Mouse (Mus musculus): ENCODE data around the gene Agrp.
"Not testable (repeated sequence)": the region's sequence is repeated elsewhere in the genome, so short reads cannot be mapped to it uniquely, and the experiment has no call there.

The Agrp gene

GRCm38 (mm10) chr8:105598777-105599176 lies 38.4 kb downstream of the Agrp start:
- DNase-seq (ENCODE audit: low spot score) = no peak

DNA sequence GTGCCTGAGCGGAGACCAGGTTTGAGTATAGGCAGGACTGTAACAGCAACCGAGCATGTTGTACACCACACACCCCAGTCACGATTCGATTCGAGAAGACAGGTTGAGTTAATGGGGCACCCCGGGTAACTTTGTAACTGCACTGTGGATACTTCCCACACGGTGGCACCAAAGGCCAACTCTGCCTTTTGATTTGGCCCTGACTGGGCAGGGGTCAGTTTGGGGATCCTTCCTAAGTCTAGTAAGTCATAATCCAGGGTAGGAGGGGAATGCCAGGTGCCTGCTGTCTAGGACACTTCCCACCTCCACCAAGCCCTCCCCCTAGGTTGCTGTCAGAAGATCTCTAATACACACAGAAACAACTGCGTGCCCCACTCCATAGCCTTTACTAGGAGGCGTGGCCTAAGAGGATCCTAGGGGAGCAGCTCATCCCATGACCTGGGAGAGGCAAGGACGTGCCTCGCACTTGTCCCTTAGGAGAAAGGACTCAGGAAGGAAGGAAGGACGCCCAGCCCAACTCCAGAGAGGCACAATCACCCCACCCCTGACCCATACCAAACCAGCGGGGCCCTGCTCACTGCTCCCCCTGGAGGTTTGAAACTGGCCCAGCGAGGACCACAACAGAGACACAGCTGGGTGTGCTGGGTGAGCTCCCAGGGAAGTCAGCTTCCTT lies 40.7 kb downstream of the Agrp start:
- DNase-seq (ENCODE audit: low spot score) = no peak

- DNase-seq (ENCODE audit: low spot score) = no peak
Measured at GRCm38 (mm10) chr8:105594451-105595242, 42.5 kb downstream of the Agrp start.

DNA sequence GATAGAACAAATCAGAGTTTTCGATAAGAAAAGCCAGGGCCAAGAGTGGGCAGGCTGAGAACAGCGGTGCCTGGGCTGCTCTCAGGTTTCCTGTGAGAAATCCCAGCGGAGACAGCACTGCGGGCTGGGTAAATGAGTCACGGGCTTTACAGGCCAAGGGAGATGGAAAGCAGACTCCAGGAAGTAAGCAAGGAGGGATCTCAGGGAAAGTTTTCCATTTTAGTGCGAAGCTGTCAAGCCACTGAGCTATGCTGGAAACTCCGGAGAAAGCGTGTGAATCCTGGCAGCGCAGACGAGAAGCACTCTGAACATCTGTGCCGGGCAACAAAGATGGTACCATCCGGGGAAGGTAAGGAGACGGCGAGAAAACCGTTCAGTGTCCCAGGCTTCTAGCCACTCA lies 43.3 kb downstream of the Agrp start:
- DNase-seq (ENCODE audit: low spot score) = no peak

- no peak for DNase-seq (ENCODE audit: low spot score)
Measured at GRCm38 (mm10) chr8:105592431-105592830, 44.8 kb downstream of the Agrp start.

GRCm38 (mm10) chr8:105579719-105580118 lies 57.5 kb downstream of the Agrp start:
- no peak for DNase-seq (ENCODE audit: low spot score)

GRCm38 (mm10) chr8:105575538-105575937 lies 61.7 kb downstream of the Agrp start:
- no peak for DNase-seq (ENCODE audit: low spot score)

DNA sequence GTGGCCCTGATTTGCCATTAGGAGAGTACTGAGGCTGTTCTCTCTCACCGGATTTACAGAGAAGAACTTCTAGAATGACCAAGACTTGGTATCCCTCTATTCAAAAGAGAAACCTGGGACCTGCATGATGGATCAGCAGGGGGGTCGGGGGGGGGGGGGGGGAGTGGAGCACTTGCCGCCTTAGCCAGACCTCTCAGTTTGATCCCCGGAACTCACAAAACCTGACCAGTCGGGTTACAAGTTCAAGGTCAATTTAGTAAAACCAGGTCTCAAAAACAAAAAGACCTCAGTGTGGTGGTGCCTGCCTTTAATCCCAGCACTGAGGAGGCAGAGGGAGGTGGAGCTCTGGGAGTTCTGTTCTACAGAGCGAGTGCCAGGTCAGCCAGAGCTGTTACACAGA lies 62.5 kb downstream of the Agrp start:
- no peak for DNase-seq (ENCODE audit: low spot score)

GRCm38 (mm10) chr8:105573427-105573826 lies 63.8 kb downstream of the Agrp start:
- DNase-seq (ENCODE audit: low spot score) = peak; percentile 37

DNA sequence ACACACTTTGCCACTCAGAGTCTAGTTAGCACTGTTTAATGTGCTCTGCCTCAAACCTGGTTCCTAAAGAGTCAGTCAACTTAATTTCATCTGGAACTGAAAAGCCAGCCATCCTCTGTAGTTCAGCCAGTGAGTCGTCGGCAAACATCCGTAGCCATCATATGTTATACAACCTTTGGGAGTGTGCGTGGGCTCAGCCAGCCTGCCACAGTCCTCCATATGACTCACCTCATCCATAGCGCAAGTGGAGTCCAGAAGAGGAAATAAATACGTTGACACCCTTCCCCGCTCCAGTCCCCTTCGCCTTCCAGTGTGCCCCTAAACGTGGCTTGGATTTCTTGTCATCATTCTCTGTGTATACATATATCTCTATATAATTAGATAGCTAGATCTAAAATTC lies 65.4 kb downstream of the Agrp start:
- no peak for DNase-seq (ENCODE audit: low spot score)

GRCm38 (mm10) chr8:105566703-105567595 lies 70.2 kb downstream of the Agrp start:
- DNase-seq (ENCODE audit: low spot score) = no peak

DNA sequence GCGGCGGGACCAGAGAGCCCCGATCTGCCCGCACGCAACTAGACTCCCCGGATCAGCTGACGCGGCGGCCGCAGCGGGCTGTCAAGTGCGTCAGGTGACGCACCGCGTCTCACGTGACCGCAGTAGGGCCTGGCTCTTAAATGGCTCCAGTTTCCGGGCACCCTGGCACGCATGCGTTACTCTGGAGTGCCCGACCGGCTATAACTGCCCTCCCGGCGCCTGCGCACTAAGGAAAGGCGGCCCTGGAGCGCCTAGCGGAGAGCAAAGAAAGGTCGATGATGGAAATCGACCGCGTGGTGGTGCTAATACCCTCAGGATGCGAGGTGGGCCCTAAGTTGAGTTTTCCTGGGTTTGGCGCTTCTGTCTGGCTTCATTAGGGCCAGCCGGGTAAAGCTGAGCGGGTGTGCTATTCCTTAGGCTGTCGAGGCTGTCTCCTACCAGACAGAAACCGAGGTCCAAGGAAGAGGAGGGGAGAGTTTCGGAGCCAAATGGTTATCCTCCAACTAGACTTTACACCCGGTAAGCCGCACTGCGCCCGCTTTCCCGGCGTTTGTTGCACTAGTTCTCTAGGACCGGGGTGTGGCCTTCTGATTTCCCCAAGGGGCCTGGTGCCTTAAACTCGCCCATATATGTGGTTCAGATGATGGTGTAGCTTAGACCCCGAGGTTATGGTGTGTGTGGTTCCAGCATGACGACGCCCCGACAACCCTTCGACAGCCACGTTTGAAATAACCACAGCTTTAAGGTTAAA lies 71.1 kb downstream of the Agrp start, which contains the start of gene Atp6v0d1:
Gene Atp6v0d1, minus strand, starts transcription at position 96 of the 751 bp plus-strand sequence.
- peak; percentile 99 for DNase-seq (ENCODE audit: low spot score)

- peak; percentile 16 for DNase-seq (ENCODE audit: low spot score)
Measured at GRCm38 (mm10) chr8:105565401-105565881, 71.8 kb downstream of the Agrp start.

- DNase-seq (ENCODE audit: low spot score) = not testable (repeated sequence)
Measured at GRCm38 (mm10) chr8:105564573-105565229, 72.5 kb downstream of the Agrp start.

- no peak for DNase-seq (ENCODE audit: low spot score)
Measured at GRCm38 (mm10) chr8:105563871-105564270, 73.3 kb downstream of the Agrp start.

DNA sequence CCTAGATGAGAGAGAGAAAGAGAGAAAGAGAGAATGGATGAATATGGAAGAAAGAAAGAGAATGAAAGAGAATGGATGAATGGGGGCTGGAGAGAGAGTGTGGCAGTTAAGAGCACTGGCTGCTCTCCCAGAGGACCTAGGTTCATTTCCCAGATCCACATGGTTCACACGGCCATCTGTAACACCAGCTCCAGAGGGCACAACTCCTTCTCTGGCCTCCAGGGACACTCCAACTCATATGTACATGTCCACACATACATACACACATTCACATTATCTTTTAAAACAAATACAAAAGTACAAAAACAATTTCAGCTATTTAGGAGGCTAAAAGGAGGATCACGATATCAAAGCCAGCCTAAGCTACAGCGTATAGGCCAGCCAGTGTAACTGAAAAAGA lies 74.3 kb downstream of the Agrp start:
- DNase-seq (ENCODE audit: low spot score) = no peak

DNA sequence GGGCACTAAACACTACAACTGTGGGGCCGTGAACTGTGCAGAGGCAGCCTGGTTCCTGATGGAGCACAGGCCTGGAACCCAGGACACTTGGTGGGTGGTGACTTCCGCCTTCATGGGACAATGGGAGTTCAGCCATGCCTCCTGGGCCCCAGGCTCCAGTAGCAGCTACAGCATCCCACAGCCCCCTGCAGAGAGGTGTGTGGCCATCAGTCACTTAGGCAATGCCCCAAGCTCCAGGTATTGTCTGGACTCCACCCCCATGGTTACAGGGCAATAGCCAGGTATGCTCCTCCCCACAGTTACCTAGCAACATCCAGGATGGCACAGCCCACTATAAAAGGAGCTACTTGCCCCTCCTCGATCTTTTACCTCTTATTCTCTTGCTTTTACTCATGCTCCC lies 82.0 kb downstream of the Agrp start:
- DNase-seq (ENCODE audit: low spot score) = no peak

DNA sequence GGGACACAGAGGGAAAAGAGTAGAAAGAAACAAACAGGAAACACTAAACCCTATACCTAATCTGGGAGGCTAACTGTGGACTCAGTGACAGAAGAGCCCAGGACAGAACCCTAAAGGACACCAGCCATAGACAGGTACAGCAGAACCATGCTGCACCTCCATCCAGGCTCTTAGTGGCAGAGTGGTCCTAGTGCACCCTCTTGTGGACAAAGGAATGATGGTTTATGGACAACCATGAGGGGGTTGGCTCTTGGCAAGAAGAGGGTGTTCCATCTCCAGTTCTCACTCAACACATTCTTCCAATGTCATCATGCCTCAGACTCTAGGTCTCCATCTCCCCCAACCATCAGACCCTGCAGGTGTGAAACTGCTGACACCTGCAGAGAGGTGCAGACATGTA lies 83.1 kb downstream of the Agrp start:
- DNase-seq (ENCODE audit: low spot score) = no peak

GRCm38 (mm10) chr8:105552824-105553223 lies 84.4 kb downstream of the Agrp start:
- no peak for DNase-seq (ENCODE audit: low spot score)

- no peak for DNase-seq (ENCODE audit: low spot score)
Measured at GRCm38 (mm10) chr8:105552032-105552431, 85.2 kb downstream of the Agrp start.

DNA sequence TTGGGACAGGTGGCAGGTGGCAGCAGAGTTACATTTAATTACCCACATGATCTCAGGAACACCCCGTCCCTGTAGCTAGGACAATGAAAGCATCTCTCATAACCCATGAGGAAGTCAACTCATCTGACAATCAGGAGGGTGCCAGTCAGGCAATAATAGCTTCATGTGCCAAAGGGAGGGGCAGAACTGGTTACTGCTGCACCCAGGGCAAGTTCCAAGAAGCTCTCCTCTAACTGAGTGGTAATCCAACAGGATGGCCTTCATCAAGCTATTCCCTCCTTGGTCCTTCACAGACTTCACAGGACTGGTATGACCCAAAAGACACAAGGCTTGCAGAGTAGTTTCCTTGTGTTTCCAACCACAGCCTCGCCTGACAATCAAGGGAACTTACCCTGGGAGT lies 87.1 kb downstream of the Agrp start:
- DNase-seq (ENCODE audit: low spot score) = no peak

Measured in ovary, adult 18-20 months (tissue).